Mouse (Mus musculus): ENCODE data around the gene Arhgdib. TPM values are rescaled to one million over a fixed set of nuclear protein-coding genes. Genes with fewer than 3 reads are reported as not detected.
"Not testable (repeated sequence)": the region's sequence is repeated elsewhere in the genome, so short reads cannot be mapped to it uniquely, and the experiment has no call there.

The Arhgdib gene
- total RNA-seq, 2 experiments from 2014 or later, result 10.4 to 11.7 TPM

DNA sequence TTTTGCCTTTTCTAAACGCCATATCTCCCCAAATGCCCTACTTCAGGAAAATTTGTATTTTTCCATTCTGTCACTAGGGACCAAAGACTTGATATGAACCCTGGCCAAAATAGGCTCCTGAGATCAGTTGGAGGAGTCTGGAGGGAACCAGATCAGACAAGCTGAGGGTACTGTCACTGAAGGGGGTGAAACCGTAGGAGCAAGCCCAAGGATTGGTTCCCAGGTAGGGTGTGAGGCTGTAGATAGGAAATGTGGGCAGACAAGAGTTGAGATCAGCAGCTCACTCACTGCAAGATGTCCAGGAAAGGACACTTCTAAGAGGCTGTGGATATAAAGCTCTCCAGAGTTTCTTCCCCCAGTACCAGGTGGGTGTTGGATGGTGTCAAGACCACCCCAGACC is 49.7 kb downstream of the Arhgdib start:
- DNase-seq (ENCODE audit: low spot score in 2 of 2), result no peak

DNA sequence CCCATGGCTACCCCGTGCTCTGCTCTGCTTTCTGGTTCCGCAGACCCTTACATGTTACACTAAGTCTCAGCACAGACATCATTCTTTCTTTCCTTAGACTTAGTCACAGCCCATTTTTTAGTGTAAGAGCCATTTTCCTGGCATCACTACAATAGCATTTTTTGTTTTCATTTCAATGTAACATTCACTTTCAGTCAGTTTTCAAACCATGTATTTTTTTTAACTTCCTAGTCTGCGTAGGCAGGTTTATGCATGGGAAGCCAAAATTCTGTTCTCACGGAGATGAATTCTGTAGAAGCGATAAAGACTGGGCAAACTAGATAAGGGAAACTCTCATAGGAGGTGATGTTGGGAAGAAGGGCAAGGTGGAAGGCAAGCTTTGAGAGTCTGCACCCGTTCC is 52.1 kb downstream of the Arhgdib start:
- DNase-seq (ENCODE audit: low spot score in 2 of 2), result peak in 1 of 2 experiments; percentile 52

DNA sequence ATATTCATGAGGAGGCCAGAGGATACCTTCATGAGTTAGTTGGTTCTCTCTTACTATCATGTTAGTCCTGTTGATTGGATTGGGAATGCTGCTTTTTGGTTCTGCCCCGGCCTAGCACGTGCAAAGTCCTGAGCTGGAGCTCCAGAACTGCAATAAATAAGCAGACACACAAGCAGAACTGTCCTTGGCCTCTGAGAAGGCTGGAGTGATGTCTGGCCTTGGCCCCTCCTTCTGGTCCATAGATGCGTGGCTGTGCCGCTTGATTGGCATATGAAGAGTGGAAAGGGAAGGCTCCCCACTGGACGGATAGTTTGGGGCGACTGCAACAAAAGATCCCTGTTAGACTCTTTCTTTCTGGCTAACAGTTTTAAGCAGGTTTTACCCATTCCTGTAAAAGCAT is 52.6 kb downstream of the Arhgdib start:
- no peak for DNase-seq (ENCODE audit: low spot score in 2 of 2)

DNA sequence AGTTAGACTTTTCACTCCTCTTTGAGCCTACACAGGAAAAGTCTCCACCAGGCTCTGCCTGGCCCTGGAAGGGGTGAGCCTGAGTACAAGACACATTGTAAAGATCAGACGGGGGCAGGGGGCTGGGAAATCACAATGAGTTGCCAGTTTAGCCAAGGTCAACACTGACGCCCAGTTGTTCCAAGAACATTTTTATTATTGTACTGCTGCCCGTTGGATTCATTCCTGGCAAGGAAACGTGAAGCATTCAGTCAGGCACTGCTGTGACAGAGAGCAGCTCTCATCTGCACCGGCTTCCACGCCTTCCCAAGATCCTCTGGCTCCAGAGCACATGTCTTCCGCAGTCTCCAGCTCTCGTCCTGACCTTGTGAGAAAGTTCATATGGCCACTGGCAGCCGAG is 53.8 kb downstream of the Arhgdib start:
- DNase-seq (ENCODE audit: low spot score in 2 of 2), result no peak

DNA sequence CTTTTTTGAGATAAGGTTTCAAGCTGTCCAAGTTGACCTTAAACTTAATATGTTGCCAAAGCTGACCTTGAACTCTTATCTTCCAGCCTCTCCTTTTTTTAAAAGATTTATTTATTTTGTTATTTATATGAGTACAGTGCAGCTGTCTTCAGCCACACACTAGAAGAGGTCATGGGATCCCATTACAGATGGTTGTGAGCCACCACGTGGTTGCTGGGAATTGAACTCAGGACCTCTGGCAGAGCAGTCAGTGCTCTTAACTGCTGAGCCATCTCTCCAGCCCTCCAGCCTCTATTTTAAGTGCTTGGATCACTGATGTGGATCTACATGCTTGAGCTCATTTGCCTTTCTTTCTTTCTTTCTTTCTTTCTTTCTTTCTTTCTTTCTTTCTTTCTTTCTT is 56.9 kb downstream of the Arhgdib start:
- DNase-seq (ENCODE audit: low spot score in 2 of 2), result not testable (repeated sequence)

DNA sequence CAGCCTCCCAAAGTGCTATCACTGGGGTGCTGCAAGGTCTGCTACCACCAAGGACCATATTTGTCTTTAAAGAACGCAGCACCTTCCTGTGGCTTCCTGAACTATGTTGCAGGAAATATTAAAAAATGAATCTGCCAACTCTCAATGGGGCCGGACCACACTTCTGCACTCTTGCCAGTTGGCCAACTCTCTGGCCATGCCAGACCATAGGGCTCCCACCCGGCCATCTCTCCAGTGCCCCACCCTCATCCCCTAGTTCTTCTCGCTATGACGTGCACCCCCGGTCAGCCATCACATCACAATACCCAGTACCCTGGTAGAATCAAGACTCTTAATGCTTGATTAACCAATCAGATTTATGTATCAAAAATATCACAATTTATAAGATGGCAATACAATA is 57.7 kb downstream of the Arhgdib start:
- DNase-seq (ENCODE audit: low spot score in 2 of 2), result no peak

DNA sequence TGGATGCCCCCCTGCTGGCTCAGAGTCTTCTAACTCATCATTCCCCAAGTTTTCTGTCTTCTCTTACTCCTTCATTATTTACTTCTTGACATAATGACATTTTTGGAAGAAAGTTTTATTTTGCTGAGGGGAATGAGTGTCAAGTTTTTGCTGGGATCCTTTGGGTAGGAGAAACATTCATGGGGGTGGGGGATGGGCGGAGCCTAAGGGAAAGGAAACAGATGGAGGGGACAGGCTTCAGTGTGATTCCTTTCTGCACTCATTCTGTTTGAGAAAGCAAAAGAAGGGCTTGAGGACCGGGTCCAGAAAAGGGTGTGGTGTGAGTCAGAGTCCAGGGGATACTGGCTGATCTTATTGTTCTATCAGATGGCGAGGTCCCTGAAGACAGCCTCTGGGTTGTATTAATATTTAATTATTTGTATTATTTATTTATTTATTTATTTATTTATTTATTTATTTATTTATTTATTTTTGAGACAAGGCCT is 58.2 kb downstream of the Arhgdib start:
- DNase-seq (ENCODE audit: low spot score in 2 of 2), result no peak

DNA sequence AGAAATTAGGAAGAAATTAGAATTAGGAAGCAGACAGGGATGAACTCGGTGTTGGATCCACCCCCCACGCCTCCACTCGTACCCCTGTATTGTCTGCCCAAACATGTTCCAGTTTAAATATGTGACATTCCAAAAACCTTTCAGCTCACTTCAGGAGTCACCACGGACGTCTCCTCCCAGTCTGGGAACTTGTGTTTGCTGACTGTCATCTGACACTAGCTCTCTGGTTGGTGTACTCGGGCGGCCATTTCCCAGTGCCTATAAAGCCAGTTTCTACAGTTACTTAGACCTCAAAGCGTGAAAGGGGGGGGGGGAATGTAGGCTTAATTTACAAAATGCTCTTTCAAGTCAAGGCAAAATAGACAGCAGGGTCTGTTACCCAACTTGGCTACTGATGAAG is 60.0 kb downstream of the Arhgdib start:
- no peak for DNase-seq (ENCODE audit: low spot score in 2 of 2)

DNA sequence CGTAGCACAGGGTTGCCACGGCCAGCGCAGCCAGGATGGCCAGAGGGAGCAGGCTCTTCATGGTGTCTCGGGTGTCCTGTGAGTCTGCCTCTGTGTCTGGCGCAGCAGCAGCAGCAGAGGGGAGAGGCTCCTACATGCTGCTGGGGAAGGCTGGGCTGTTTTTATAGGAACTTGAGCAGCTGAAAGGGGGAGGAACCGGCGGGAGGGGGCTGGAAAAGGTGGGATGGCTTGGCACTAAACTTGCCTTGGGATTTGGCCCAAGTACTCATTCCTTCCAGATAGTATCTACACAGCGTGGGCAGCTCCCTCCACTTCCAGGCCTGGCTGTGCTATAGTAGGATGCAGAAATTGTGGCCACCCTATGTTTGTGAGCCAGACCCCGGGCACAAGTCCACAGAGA is 66.0 kb downstream of the Arhgdib start, which contains the start of gene Mgp:
Gene Mgp (minus strand): TSS at position 154 of the 400 bp plus-strand sequence.
- peak in 1 of 2 experiments; percentile 32 for DNase-seq (ENCODE audit: low spot score in 2 of 2)

DNA sequence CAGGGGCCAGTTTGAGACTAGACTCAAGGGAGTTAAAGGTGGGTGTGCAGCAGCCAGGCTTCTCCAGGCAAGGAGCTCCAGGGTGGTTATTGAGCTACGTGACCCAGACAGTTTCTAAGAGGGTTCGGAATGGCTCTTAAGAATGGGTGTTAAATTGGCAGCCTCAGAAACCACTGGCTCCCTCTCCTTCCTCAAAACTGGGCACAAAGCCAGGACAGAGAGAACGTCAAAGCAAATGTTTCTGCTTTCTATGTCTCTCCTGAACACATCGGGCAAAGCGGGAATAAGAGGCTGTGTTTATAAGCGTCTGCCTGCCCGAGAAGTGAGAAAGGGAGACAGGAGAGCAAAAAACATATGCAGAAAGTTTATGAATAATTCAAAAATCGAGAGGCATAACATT is 67.1 kb downstream of the Arhgdib start:
- no peak for DNase-seq (ENCODE audit: low spot score in 2 of 2)

Other genes starting within 250 kb of the Arhgdib start
- gene Gucy2c, start 160.1 kb downstream of the Arhgdib start, total RNA-seq (2021), result under 1 TPM; 0.53 to 0.57 TPM
- 10 to 100 TPM; 11.8 to 13.2 TPM for gene Hist4h4, start 137.5 kb downstream of the Arhgdib start, total RNA-seq (2021)
- gene H2afj, start 133.7 kb downstream of the Arhgdib start, total RNA-seq (2021), result 10 to 100 TPM; 64.1 to 73.0 TPM
- 1 to 10 TPM; 2.6 to 3.0 TPM for gene BC049715, start 114.3 kb downstream of the Arhgdib start, total RNA-seq (2021)
- gene Wbp11, start 113.7 kb downstream of the Arhgdib start, total RNA-seq (2021), result 100 to 1,000 TPM; 136 to 141 TPM
- 10 to 100 TPM; 10.4 to 14.0 TPM for gene Smco3, start 106.4 kb downstream of the Arhgdib start, total RNA-seq (2021)
- not detected for gene Art4, start 84.2 kb downstream of the Arhgdib start, total RNA-seq (2021)
- 10 to 100 TPM; 24.7 to 29.4 TPM for gene Mgp, start 66.1 kb downstream of the Arhgdib start, total RNA-seq (2021)
- under 1 TPM; 0.58 to 0.87 TPM for gene Erp27, start 19.7 kb downstream of the Arhgdib start, total RNA-seq (2021)
- 1 to 10 TPM in 1 of 2 experiments, under 1 TPM in 1; 0.43 to 3.1 TPM for gene Pde6h, start 18.1 kb downstream of the Arhgdib start, total RNA-seq (2021)
- gene Rerg, start 228.6 kb upstream of the Arhgdib start, total RNA-seq (2021), result 10 to 100 TPM; 34.2 to 37.1 TPM

Measured in layer of hippocampus, adult 18-20 months (tissue).